Mouse (Mus musculus) urinary bladder, adult 18-20 months (tissue): ENCODE measurements around the gene Gm11565.
"Not testable (repeated sequence)": the region's sequence is repeated elsewhere in the genome, so short reads cannot be mapped to it uniquely, and the experiment has no call there.

Experiments used
- DNase-seq, 2 experiments: peaks; one replicate each; pipeline ENCODE4 v3.0.0; 2022; ENCODE audit warnings: low spot score in 2 of 2, mixed read lengths in 2 of 2

Gm11565 gene

DNA sequence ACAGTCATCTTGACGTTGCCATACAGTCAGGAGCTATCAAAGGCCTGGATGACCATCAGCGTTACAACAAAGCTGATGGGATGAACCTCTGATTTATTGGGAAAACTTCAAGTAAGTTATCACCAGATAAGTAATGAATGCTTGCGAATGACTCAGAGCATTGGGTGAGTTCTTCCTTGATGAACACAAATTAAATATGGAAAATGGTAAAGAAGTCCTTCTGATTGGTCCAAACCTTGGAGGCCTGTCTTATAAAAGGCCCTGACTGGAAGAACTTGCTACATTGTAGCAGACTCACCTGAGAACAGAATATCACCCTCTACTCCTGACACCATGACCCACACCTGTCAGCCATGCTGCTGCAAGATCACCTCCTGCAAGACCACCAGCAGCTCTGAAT, at the start of gene Gm11565:
Gene Gm11565, plus strand, starts transcription at position 301 of the 400 bp plus-strand sequence.
- no peak for DNase-seq

DNA sequence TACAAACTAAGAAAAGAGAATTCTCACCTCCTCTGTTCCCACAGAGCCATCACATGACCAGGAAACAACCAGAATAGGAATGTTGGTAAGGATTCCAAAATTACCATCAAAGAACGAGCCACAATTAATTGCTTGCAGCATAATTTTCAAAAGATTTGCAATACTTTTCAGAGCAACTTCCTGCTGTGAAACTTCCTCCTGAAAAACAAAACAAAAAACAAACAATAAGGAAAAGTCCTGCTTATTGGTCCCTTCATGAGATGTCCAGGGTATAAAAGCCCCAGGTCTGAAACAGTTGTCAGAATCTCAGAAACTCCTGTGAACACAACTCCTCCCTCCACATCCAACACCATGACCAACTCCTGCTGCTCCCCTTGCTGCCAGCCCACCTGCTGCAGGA, 41.5 kb upstream of the Gm11565 start, which contains the start of gene Krtap9-1:
Gene Krtap9-1, plus strand, starts transcription at position 301 of the 400 bp plus-strand sequence.
- not testable (repeated sequence) for DNase-seq

DNA sequence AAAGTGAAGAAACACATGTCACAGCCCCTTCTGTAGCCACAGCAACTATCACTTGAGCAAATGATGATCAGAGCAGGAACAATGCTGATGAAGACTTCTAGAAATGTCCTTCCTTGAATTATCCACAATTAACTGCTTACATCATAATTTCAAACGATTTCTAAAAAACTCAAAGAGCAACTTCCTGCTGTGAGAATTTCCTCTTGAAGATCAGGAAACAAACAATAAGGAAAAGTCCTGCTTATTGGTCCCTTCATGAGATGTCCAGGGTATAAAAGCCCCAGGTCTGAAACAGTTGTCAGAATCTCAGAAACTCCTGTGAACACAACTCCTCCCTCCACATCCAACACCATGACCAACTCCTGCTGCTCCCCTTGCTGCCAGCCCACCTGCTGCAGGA, 35.7 kb upstream of the Gm11565 start, which contains the start of gene Gm11567:
Gene Gm11567, plus strand, starts transcription at position 301 of the 400 bp plus-strand sequence.
- DNase-seq: not testable (repeated sequence)

DNA sequence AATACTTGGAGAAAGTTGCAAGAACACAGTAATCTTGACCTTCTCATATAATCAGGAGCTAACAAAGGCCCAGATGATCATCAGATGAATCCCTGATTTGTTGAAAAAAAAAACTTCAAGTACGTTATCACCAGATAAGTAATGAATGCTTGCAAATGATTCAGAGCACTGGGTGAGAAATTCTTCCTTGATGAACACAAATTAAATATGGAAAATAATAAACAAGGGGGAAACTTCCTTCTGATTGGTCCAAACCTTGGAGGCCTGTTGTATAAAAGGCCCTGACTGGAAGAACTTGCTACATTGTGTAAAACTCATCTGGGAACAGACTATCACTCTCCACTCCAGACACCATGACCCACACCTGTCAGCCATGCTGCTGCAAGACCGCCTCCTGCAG, 6.9 kb upstream of the Gm11565 start, which contains the start of gene Krtap31-1:
Gene Krtap31-1, plus strand, starts transcription at position 301 of the 400 bp plus-strand sequence.
- no peak for DNase-seq

DNA sequence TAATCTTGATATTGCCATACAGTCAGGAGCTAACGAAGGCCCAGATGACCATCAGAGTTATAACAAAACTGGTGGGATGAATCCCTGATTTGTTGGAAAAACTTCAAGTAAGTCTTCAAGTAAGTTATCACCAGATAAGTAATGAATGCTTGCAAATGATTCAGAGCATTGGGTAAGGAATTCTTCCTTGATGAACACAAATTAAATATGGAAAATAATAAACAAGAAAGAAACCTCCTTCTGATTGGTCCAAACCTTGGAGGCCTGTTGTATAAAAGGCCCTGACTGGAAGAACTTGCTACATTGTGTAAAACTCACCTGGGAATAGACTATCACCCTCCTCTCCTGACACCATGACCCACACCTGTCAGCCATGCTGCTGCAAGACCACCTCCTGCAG, 21.4 kb downstream of the Gm11565 start, which contains the start of gene Krtap31-2:
Gene Krtap31-2, plus strand, starts transcription at position 301 of the 400 bp plus-strand sequence.
- no peak for DNase-seq

DNA sequence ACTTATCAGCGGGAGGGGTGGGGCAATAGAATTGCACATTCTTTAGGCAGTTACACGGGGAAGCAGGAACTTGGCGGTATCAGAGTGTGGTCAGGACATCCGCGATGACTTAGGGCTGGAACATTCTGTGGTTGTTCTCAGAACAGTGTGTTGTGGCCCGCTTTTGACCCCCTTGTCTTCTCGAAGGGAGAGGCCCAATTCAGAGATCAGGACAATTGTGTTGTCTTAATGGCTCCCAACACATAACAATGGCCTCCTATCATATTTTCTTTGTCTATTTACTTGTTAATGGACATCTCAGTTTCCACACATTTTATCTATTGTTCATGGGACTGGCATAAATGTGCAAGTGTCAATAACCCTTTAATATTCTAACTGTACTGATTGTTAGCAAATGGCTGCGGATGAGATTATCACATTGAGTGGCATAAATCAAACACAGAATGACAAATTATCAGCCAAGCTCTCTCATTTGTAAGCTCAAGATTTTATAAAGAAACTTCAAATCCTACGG, 23.3 kb downstream of the Gm11565 start:
- no peak for DNase-seq

DNA sequence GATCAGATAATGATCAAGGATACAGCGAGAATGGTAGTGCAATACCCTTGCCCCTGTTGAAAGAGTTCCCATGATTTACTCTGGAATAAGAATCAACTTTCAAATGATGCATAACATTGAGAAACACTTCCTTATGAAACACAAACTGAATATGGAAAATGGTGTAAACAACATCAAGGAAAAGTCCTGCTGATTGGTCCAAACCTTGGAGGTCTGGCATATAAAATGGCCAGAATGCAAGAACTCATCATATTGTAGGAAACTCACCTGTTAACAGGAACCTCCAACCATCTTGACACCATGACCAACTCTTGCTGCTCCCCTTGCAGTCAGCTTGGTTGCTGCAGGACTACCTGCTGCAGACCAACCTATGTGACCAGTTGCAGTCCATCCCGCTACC, 33.6 kb downstream of the Gm11565 start, which contains the start of gene Krtap9-5:
Gene Krtap9-5, plus strand, starts transcription at position 301 of the 400 bp plus-strand sequence.
- no peak for DNase-seq

DNA sequence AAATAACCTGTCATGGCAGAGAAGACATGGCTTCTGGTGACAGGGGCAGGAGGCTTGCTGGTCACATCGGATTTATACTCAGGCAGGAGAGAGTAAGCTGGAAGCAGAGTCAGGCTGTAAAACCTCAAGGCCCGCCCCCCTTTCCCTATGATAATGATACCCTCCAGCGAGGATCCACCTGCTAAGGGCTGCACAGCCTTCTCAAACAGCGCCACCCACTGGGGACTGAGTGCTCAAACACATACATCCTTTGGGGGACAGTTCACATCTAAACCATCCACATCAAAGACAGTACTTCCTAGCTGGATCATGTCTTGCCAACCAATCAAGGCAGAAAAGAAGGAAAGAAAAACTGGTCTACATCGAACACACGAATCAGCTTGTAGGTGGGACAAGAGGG, 49.7 kb downstream of the Gm11565 start:
- DNase-seq: no peak
